Comparison of ENCODE assay signal across 26 mouse cellular contexts in genomic region chr3:41075376-41075775, GRCm38 (mm10). TPM values are rescaled to one million over a fixed set of nuclear protein-coding genes. Genes with fewer than 3 reads are reported as not detected.
DNase-seq lines count a peak whose midpoint lies in the region; ATAC-seq and TF ChIP-seq lines count a peak whose summit lies in the region.
"Had no signal": no experiment of that assay in that cellular context is flagged by ENCODE, and none has a peak within 500 bp of the region (broad histone marks: within the 10 kb centered on the region; RNA-seq: fewer than 3 reads in every experiment).

No protein-coding gene starts in this region.

- H3K4me2 ChIP-seq in heart, embryonic 15.5 days = no peak overlapping the region
- no peak overlapping the region for H3K4me2 ChIP-seq in lung, postnatal 0 days (replicated peaks; ENCODE audit: low read depth, low read length)
- H3K4me2 ChIP-seq: forebrain, embryonic 13.5 days; hindbrain, embryonic 13.5 days; intestine, embryonic 15.5 days had no signal

- peak; percentile 51 for DNase-seq in heart, embryonic 10.5 days (ENCODE audit: low spot score)
- DNase-seq in heart, adult 2 months = no peak
- DNase-seq in heart, postnatal 10 days = no peak
- DNase-seq in lung, postnatal 0 days (ENCODE audit: low spot score) = peak; percentile 58
- no peak for DNase-seq in lung, adult 18-20 months
- DNase-seq: adrenal gland, postnatal 10 days; adrenal gland, postnatal 36 days; B cell, adult 2 months; cerebellum, adult 18-20 months; cerebellum, adult 9-10 months; cerebellum, postnatal 14 days; gastrocnemius, postnatal 10 days; gastrocnemius, postnatal 36 days; kidney, adult 11 months; kidney, adult 8-10 months had no signal

- 89% methylated on average over 8 of the region's 8 CpGs for WGBS in heart, embryonic 10.5 days
- WGBS in heart, adult 2 months = 68% methylated on average over 8 of the region's 8 CpGs
- WGBS in heart, embryonic 15.5 days = 59% methylated on average over 8 of the region's 8 CpGs
- WGBS in lung, postnatal 0 days = 57% methylated on average over 8 of the region's 8 CpGs

- TF ChIP-seq EP300 in heart, adult 2 months (IDR thresholded peaks at IDR 0.05; ENCODE audit: insufficient read depth, low read depth, low read length) = no peak
- 0 out of 2 replicates have a peak, but pooled peaks have one; percentile 43 for TF ChIP-seq EP300 in lung, postnatal 0 days (IDR thresholded peaks at IDR 0.05)

- peaks cover 10% of the 10 kb centered on the region for H3K4me1 ChIP-seq in heart, embryonic 10.5 days
- peaks cover 4% of the 10 kb centered on the region for H3K4me1 ChIP-seq in heart, adult 2 months (ENCODE audit: control insufficient read depth, insufficient read depth, low read length)
- H3K4me1 ChIP-seq in heart, embryonic 15.5 days (replicated peaks) = peaks cover 26% of the 10 kb centered on the region
- H3K4me1 ChIP-seq in lung, postnatal 0 days (ENCODE audit: insufficient read depth, low read depth, low read length) = no peaks in the 10 kb centered on the region
- H3K4me1 ChIP-seq: intestine, embryonic 15.5 days had no signal

- no peak overlapping the region for H3K27ac ChIP-seq in heart, embryonic 10.5 days
- H3K27ac ChIP-seq in heart, adult 2 months = no peak overlapping the region
- H3K27ac ChIP-seq in heart, embryonic 15.5 days = peak overlapping the region; percentile 42
- H3K27ac ChIP-seq in lung, postnatal 0 days (ENCODE audit: low read length) = no peak overlapping the region
- H3K27ac ChIP-seq: forebrain, embryonic 10.5 days; forebrain, embryonic 13.5 days; hindbrain, embryonic 10.5 days; hindbrain, embryonic 13.5 days; intestine, embryonic 15.5 days had no signal

- no peak for TF ChIP-seq CTCF in heart, adult 2 months (IDR thresholded peaks at IDR 0.05)
- TF ChIP-seq CTCF in lung, postnatal 0 days (IDR thresholded peaks at IDR 0.05) = no peak

- no peaks in the 10 kb centered on the region for H3K36me3 ChIP-seq in heart, embryonic 10.5 days
- no peaks in the 10 kb centered on the region; the same call in 1 of the 2 replicates for H3K36me3 ChIP-seq in heart, adult 2 months (ENCODE audit: control insufficient read depth, insufficient read depth, low read length)
- no peaks in the 10 kb centered on the region for H3K36me3 ChIP-seq in heart, embryonic 15.5 days
- H3K36me3 ChIP-seq in lung, postnatal 0 days (ENCODE audit: insufficient read depth, low read length) = no peaks in the 10 kb centered on the region
- H3K36me3 ChIP-seq: hindbrain, embryonic 13.5 days; intestine, embryonic 15.5 days had no signal

- ATAC-seq in heart, embryonic 15.5 days (replicated peaks; ENCODE audit: insufficient number of reproducible peaks, insufficient read depth, low FRiP score, low read depth) = peak; percentile 58; the same call in 1 of the 2 replicates
- ATAC-seq in lung, postnatal 0 days = peak; percentile 63
- ATAC-seq: forebrain, embryonic 13.5 days; forebrain, embryonic 16.5 days; hindbrain, embryonic 16.5 days; intestine, embryonic 15.5 days; Patski had no signal

- no peak overlapping the region for H3K9ac ChIP-seq in heart, adult 2 months (ENCODE audit: low read depth, low read length)
- H3K9ac ChIP-seq in heart, embryonic 15.5 days = no peak overlapping the region
- no peak overlapping the region for H3K9ac ChIP-seq in lung, postnatal 0 days (replicated peaks; ENCODE audit: low read depth)
- H3K9ac ChIP-seq: forebrain, embryonic 13.5 days; hindbrain, embryonic 13.5 days; intestine, embryonic 15.5 days had no signal

- H3K4me3 ChIP-seq in heart, embryonic 10.5 days = no peak overlapping the region
- no peak overlapping the region for H3K4me3 ChIP-seq in heart, adult 2 months
- H3K4me3 ChIP-seq in heart, embryonic 15.5 days = no peak overlapping the region
- no peak overlapping the region for H3K4me3 ChIP-seq in lung, postnatal 0 days (ENCODE audit: low read depth, low read length)
- H3K4me3 ChIP-seq: forebrain, embryonic 10.5 days; forebrain, embryonic 13.5 days; hindbrain, embryonic 10.5 days; hindbrain, embryonic 13.5 days; intestine, embryonic 15.5 days had no signal

- H3K9me3 ChIP-seq in heart, embryonic 10.5 days = no peaks in the 10 kb centered on the region
- H3K9me3 ChIP-seq in heart, embryonic 15.5 days (replicated peaks) = no peaks in the 10 kb centered on the region
- H3K9me3 ChIP-seq in lung, postnatal 0 days (ENCODE audit: low read length) = no peaks in the 10 kb centered on the region
- H3K9me3 ChIP-seq: forebrain, embryonic 10.5 days; forebrain, embryonic 13.5 days; G1E; hindbrain, embryonic 10.5 days; hindbrain, embryonic 13.5 days; intestine, embryonic 15.5 days had no signal

- H3K27me3 ChIP-seq in heart, embryonic 10.5 days (ENCODE audit: insufficient read depth, poor library complexity, severe bottlenecking) = no peaks in the 10 kb centered on the region
- H3K27me3 ChIP-seq in heart, adult 2 months (ENCODE audit: control insufficient read depth, insufficient read depth, low read length) = no peaks in the 10 kb centered on the region
- H3K27me3 ChIP-seq in heart, embryonic 15.5 days = no peaks in the 10 kb centered on the region
- no peaks in the 10 kb centered on the region for H3K27me3 ChIP-seq in lung, postnatal 0 days (replicated peaks; ENCODE audit: insufficient read depth, low read length)
- H3K27me3 ChIP-seq: CH12.LX; forebrain, embryonic 13.5 days; hindbrain, embryonic 13.5 days; intestine, embryonic 15.5 days; Patski had no signal

- H3K79me2 ChIP-seq in heart, adult 2 months (replicated peaks; ENCODE audit: control insufficient read depth, insufficient read depth, low read length) = peaks cover 6% of the 10 kb centered on the region

- intact Hi-C loops in heart, adult 2 months (cut with DNase I) = no loop called here
- intact Hi-C loops in heart, postnatal 10 days (cut with DNase I) = loop anchor here (10.0 kb wide), 1 partner anchor 669 kb away; the partner anchor contains the start of genes D3Ertd751e and Sclt1

- no peak for TF ChIP-seq POLR2A in heart, adult 2 months (IDR thresholded peaks at IDR 0.05; ENCODE audit: insufficient read depth, low read depth, low read length)

RNA-seq across cellular contexts. Expression of gene Pgrmc2, which starts 7.5 kb away (rescaled TPM):
- 40.1 and 44.4 TPM in 2 replicates for polyA plus RNA-seq in heart, embryonic 10.5 days (2016; fragmentation: Nextera tagmentation; extraction: Ambion mirVana)
- 10 to 100 TPM; 28.7 to 34.5 TPM for total RNA-seq in heart, adult 2 months (2021)
- polyA plus RNA-seq in heart, adult 2 months (2012; rRNA removed) = 12.2 and 17.0 TPM in 2 replicates
- polyA plus RNA-seq in heart, embryonic 15.5 days (2015; fragmentation: Nextera tagmentation; extraction: Ambion mirVana) = 44.9 and 45.2 TPM in 2 replicates
- total RNA-seq in heart, postnatal 10 days (2021) = 10 to 100 TPM; 42.3 to 46.9 TPM
- 22.1 and 24.4 TPM in 2 replicates for polyA plus RNA-seq in lung, postnatal 0 days (2015; fragmentation: Nextera tagmentation; extraction: Ambion mirVana)

Comparison
In these comparisons a context has a peak if more than half of its experiments do, and no peak if none do; other contexts are left out.
1. DNase-seq: peak in heart, embryonic 10.5 days (single experiment) and lung, postnatal 0 days (single experiment); none in heart, adult 2 months (0 of 2), heart, postnatal 10 days (0 of 2) and lung, adult 18-20 months (0 of 2).